Mouse (Mus musculus) intestine, postnatal 0 days (tissue): ENCODE results near the gene Htra1. TPM values are rescaled to one million over a fixed set of nuclear protein-coding genes. Genes with fewer than 3 reads are reported as not detected.

Experiments
- ATAC-seq: fragments of 200-750 bp; cut with Nextera tagmentation; 2 replicates; pipeline ENCODE4 v1.8.0; 2017; ENCODE audit warnings: mild to moderate bottlenecking, moderate TSS enrichment, moderate library complexity
- H3K27ac ChIP-seq: fragments of 300-500 bp; sonication (generic); 2 replicates; pipeline ENCODE4 v1.5.1; 2014; ENCODE audit warnings: mild to moderate bottlenecking, low read depth, low read length, moderate library complexity
- H3K27me3 ChIP-seq: fragments of 300-500 bp; sonication (generic); replicated peaks from 2 replicates; pipeline ENCODE4 v1.6.1; 2014; ENCODE audit warnings: low read length, mixed read lengths; ENCODE audit not compliant: control insufficient read depth, insufficient read depth
- H3K36me3 ChIP-seq: fragments of 300-500 bp; sonication (generic); 2 replicates; pipeline ENCODE4 v1.6.1; 2014; ENCODE audit warnings: mild to moderate bottlenecking, moderate library complexity; ENCODE audit not compliant: control insufficient read depth, insufficient read depth
- H3K4me1 ChIP-seq: fragments of 300-500 bp; sonication (generic); replicated peaks from 2 replicates; pipeline ENCODE4 v1.6.1; 2014; ENCODE audit warnings: antibody characterized with exemption, low read length, mixed read lengths; ENCODE audit not compliant: control insufficient read depth, insufficient read depth
- H3K4me2 ChIP-seq: fragments of 300-500 bp; sonication (generic); replicated peaks from 2 replicates; pipeline ENCODE4 v1.6.1; 2014; ENCODE audit warnings: low read depth, mild to moderate bottlenecking, moderate library complexity
- H3K4me3 ChIP-seq: fragments of 300-500 bp; sonication (generic); 2 replicates; pipeline ENCODE4 v1.5.1; 2014; ENCODE audit warnings: low read depth, low read length
- H3K9ac ChIP-seq: fragments of 300-500 bp; sonication (generic); 2 replicates; pipeline ENCODE4 v1.6.1; 2014; ENCODE audit warnings: mild to moderate bottlenecking, low read depth, low read length
- H3K9me3 ChIP-seq: fragments of 300-500 bp; sonication (generic); 2 replicates; pipeline ENCODE4 v1.6.1; 2016; ENCODE audit warnings: mixed run types; ENCODE audit not compliant: control insufficient read depth
- CTCF ChIP-seq: sonication (generic); IDR thresholded peaks from 2 replicates; pipeline ENCODE4 v1.5.1; 2016; ENCODE audit warnings: low read depth, mild to moderate bottlenecking, control low read depth, antibody characterized with exemption, moderate library complexity
- WGBS: fragments of 180-500 bp; shearing (Covaris S2); extraction: QIAGEN DNeasy Blood & Tissue Kit; methylation state at CpG from one replicate; pipeline ENCODE4 v1.1.7; 2014; 5-methylcytosine and 5-hydroxymethylcytosine counted together
- polyA plus RNA-seq: library from polyadenylated mRNA; unstranded; fragments of >200 nt; fragmentation: Nextera tagmentation; extraction: Ambion mirVana; gene quantifications from 2 replicates; pipeline ENCODE4 v1.2.1, GENCODE M21; 2015

Gene Htra1
- polyA plus RNA-seq, 1 experiment from 2014 or later: 15.5 TPM

DNA sequence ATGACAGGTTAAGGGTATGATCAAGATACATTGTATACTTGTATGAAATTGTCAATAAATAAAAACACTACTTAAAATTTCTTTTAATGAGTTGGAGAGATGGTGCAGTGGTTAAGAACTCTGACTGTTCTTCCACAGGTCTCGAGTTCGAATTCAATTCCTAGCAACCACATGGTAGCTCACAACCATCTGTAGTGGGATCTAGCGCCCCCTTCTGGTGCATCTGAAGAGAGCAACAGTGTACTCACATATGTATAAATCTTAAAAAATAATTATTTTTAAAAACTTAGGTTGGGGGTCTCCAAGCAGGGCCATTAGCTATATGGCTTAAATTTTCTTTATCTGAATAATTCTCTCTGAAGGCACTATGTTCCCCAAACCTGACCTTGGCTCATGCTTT is 5.5 kb upstream of the Htra1 start:
- Histone ChIP-seq H3K27me3 (peaks cover 21% of the 10 kb centered on the region), H3K9me3 (no peaks in the 10 kb centered on the region), H3K4me2 (no peak overlapping the region), H3K9ac (no peak overlapping the region), H3K4me1 (no peaks in the 10 kb centered on the region), H3K36me3 (no peaks in the 10 kb centered on the region), H3K4me3 (no peak overlapping the region), H3K27ac (no peak overlapping the region)
- no peak for ATAC-seq
- TF ChIP-seq CTCF: peak; percentile 45
- 66% methylated on average over 3 of the region's 3 CpGs for WGBS

DNA sequence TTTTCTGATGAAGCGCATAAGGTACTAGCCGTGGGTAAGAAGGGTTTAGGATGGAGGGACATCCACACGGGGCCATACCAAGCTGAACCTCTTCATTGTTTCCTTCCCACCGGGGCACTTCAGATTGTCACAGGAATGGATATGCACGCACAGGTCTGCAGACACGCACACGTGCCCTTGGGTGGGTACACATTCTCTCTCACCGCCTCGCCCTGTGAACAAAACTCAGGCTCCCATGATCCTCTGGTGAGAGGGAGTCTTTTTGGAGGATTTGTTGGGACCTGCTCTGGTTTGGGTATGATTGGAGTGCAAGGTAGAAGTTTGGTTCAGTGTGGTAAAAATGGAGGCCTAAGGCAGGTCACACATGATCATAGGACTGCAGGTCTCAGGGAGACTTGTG is 3.0 kb upstream of the Htra1 start:
- H3K27me3 ChIP-seq: peaks cover 46% of the 10 kb centered on the region
- no peaks in the 10 kb centered on the region for H3K9me3 ChIP-seq
- H3K27ac ChIP-seq: no peak overlapping the region
- TF ChIP-seq CTCF: no peak
- no peak overlapping the region for H3K4me3 ChIP-seq
- H3K9ac ChIP-seq: no peak overlapping the region
- no peak for ATAC-seq
- no peaks in the 10 kb centered on the region for H3K36me3 ChIP-seq
- H3K4me2 ChIP-seq: no peak overlapping the region
- WGBS: 84% methylated on average over 9 of the region's 9 CpGs
- no peaks in the 10 kb centered on the region; the same call in 1 of the 2 replicates for H3K4me1 ChIP-seq

DNA sequence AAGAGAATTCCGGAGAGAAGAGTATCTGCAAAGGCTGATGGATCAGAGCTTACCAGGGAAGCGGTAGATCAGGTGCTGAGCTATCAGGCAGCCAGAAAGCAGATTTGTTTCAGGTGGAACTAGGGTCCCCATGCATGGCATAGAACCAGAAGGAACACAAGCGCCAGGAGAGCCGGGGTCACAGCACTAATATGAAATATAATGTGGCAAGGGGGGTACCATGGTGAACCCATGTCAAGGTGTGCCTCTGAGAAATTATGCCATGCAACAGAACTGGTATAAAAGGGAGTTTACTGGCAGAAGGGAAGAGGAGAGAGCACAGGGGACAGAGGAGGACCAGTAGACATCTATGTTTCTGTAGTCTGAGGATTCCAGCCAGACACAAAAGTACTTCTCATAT is 1.3 kb upstream of the Htra1 start:
- no peak overlapping the region for H3K4me2 ChIP-seq
- H3K9ac ChIP-seq: no peak overlapping the region
- 87% methylated on average over 4 of the region's 4 CpGs for WGBS

DNA sequence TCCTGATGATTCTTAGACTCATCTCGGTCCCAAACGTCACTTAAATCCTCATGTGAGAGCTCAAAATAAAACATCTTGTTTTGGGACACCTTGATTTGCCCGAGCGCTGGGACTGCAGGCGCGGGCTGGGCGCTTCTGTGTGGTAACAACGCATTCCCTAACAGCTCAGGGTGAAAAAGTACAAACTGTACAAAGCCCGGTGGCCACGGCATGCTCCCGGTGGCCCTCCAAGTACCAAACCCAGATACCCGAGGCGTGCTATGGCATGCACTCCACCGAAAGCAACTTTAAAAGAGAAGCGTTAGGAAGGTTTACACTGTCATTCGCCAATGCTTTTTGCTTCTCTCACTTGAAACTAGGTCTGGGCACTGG is 504 bp upstream of the Htra1 start:
- WGBS: 10% methylated on average over 16 of the region's 16 CpGs
- Histone ChIP-seq H3K27ac (no peak overlapping the region), H3K4me2 (peak overlapping the region; percentile 82), H3K4me1 (no peaks in the 10 kb centered on the region; the same call in 1 of the 2 replicates), H3K9ac (no peak overlapping the region), H3K27me3 (peaks cover 56% of the 10 kb centered on the region), H3K36me3 (no peaks in the 10 kb centered on the region), H3K9me3 (no peaks in the 10 kb centered on the region), H3K4me3 (peak overlapping the region; percentile 55)
- TF ChIP-seq CTCF: no peak
- no peak for ATAC-seq

More for the DNA sequence above, 1.3 kb upstream of the Htra1 start:
- H3K4me3 ChIP-seq: no peak overlapping the region
- peaks cover 56% of the 10 kb centered on the region for H3K27me3 ChIP-seq
- H3K9me3 ChIP-seq: no peaks in the 10 kb centered on the region
- ATAC-seq: no peak
- no peak overlapping the region for H3K27ac ChIP-seq
- H3K4me1 ChIP-seq: no peaks in the 10 kb centered on the region; the same call in 1 of the 2 replicates
- no peak for TF ChIP-seq CTCF
- H3K36me3 ChIP-seq: no peaks in the 10 kb centered on the region

DNA sequence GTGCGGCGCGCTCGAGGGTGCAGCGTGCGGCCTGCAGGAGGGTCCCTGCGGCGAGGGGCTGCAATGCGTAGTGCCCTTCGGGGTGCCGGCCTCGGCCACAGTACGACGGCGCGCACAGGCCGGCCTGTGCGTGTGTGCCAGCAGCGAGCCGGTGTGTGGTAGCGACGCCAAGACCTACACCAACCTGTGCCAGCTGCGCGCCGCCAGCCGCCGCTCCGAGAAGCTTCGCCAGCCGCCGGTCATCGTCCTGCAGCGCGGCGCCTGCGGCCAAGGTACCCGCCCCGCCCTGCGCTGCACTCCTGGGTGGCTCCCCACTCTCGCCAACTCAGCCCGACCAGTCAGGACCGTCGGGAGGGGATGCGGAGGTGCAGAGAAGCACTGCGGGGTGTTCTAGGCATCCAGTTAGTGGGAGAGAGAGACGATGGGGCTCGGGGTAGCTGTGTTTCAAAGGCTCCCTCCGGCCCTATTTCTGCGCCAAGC is 601 bp downstream of the Htra1 start:
- TF ChIP-seq CTCF: no peak
- no peak overlapping the region for H3K27ac ChIP-seq
- ATAC-seq: no peak
- WGBS: 2% methylated on average over 47 of the region's 49 CpGs
- peak overlapping the region; percentile 55 for H3K4me3 ChIP-seq
- peak overlapping the region; percentile 82 for H3K4me2 ChIP-seq
- H3K36me3 ChIP-seq: no peaks in the 10 kb centered on the region
- no peaks in the 10 kb centered on the region for H3K9me3 ChIP-seq
- H3K4me1 ChIP-seq: no peaks in the 10 kb centered on the region; the same call in 1 of the 2 replicates
- peaks cover 56% of the 10 kb centered on the region for H3K27me3 ChIP-seq
- no peak overlapping the region for H3K9ac ChIP-seq

DNA sequence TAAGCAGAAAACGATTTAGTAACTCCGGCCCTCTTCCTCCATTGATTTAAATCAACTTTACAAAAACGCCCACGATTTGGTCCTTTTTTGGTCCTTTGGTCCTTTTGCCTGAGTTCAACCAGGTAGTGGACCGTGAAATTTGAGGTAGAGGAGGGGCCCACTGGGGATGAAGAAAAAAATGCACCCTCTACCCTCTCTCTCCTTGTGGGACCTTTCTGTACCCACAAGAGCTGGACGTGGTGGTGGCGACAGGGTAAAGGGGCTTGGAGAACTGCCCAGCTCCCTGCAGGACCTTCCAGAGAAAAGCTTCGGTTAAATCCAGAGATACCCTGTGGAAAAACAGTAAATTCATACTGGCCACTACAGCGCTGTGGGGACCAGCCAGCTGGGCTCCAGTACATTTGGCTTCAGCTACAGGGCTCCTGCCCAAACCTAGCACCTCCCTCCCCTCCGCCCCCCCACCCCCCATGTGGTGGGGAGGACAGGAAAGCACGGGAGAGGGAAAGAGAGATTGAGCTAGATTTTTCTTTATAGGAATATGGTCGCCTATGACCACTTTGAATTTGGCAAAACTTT is 1.4 kb downstream of the Htra1 start:
- Histone ChIP-seq H3K4me3 (peak overlapping the region; percentile 55), H3K27me3 (peaks cover 56% of the 10 kb centered on the region), H3K36me3 (no peaks in the 10 kb centered on the region), H3K9ac (no peak overlapping the region), H3K4me2 (peak overlapping the region; percentile 82; the same call in 1 of the 2 replicates), H3K27ac (no peak overlapping the region), H3K4me1 (no peaks in the 10 kb centered on the region; the same call in 1 of the 2 replicates), H3K9me3 (no peaks in the 10 kb centered on the region)
- TF ChIP-seq CTCF: no peak
- ATAC-seq: no peak
- 32% methylated on average over 12 of the region's 12 CpGs for WGBS
